Mouse (Mus musculus): Measurements from ENCODE around the gene Rxfp3. TPM values are rescaled to one million over a fixed set of nuclear protein-coding genes. Genes with fewer than 3 reads are reported as not detected.
"Not testable (repeated sequence)": the region's sequence is repeated elsewhere in the genome, so short reads cannot be mapped to it uniquely, and the experiment has no call there.

Gene Rxfp3
- polyA plus RNA-seq, 1 experiment = 0.03 TPM

GRCm38 (mm10) chr15:11036535-11037375 is 1.0 kb downstream of the Rxfp3 start:
- no peak for DNase-seq (ENCODE audit: low spot score)

GRCm38 (mm10) chr15:11035947-11036474 is 1.8 kb downstream of the Rxfp3 start:
- DNase-seq (ENCODE audit: low spot score) = no peak

GRCm38 (mm10) chr15:11030188-11030587 is 7.6 kb downstream of the Rxfp3 start:
- no peak for DNase-seq (ENCODE audit: low spot score)

- no peak for DNase-seq (ENCODE audit: low spot score)
Observed at GRCm38 (mm10) chr15:11026801-11027561, 10.8 kb downstream of the Rxfp3 start.

GRCm38 (mm10) chr15:11014931-11015330 is 22.9 kb downstream of the Rxfp3 start:
- no peak for DNase-seq (ENCODE audit: low spot score)

- DNase-seq (ENCODE audit: low spot score) = no peak
Observed at GRCm38 (mm10) chr15:11010976-11011548, 26.7 kb downstream of the Rxfp3 start.

GRCm38 (mm10) chr15:11008756-11009155 is 29.0 kb downstream of the Rxfp3 start:
- no peak for DNase-seq (ENCODE audit: low spot score)

GRCm38 (mm10) chr15:11004646-11005045 is 33.1 kb downstream of the Rxfp3 start:
- no peak for DNase-seq (ENCODE audit: low spot score)

GRCm38 (mm10) chr15:11003791-11004190 is 34.0 kb downstream of the Rxfp3 start:
- DNase-seq (ENCODE audit: low spot score) = no peak

- no peak for DNase-seq (ENCODE audit: low spot score)
Observed at GRCm38 (mm10) chr15:11000421-11000820, 37.4 kb downstream of the Rxfp3 start, which contains the start of gene Slc45a2. Gene Slc45a2 (plus strand): TSS chr15:11000721.

- DNase-seq (ENCODE audit: low spot score) = no peak
Observed at GRCm38 (mm10) chr15:10999832-11000231, 38.0 kb downstream of the Rxfp3 start.

- no peak for DNase-seq (ENCODE audit: low spot score)
Observed at GRCm38 (mm10) chr15:10991566-10991965, 46.2 kb downstream of the Rxfp3 start.

- DNase-seq (ENCODE audit: low spot score) = no peak
Observed at GRCm38 (mm10) chr15:10990411-10990810, 47.4 kb downstream of the Rxfp3 start.

- not testable (repeated sequence) for DNase-seq (ENCODE audit: low spot score)
Observed at GRCm38 (mm10) chr15:10986477-10986876, 51.3 kb downstream of the Rxfp3 start.

GRCm38 (mm10) chr15:10985756-10986155 is 52.0 kb downstream of the Rxfp3 start:
- no peak for DNase-seq (ENCODE audit: low spot score)

Other genes starting within 250 kb of the Rxfp3 start
- gene C1qtnf3, start 85.7 kb downstream of the Rxfp3 start, polyA plus RNA-seq (2012; rRNA removed) = 36.5 and 42.8 TPM in 2 replicates
- gene Amacr, start 56.2 kb downstream of the Rxfp3 start, polyA plus RNA-seq (2012; rRNA removed) = 11.4 and 14.4 TPM in 2 replicates
- gene Slc45a2, start 37.3 kb downstream of the Rxfp3 start, polyA plus RNA-seq (2012; rRNA removed) = 0.01 and 0.04 TPM in 2 replicates
- 2.9 and 3.5 TPM in 2 replicates for gene Adamts12, start 26.8 kb upstream of the Rxfp3 start, polyA plus RNA-seq (2012; rRNA removed)